Mouse (Mus musculus): ENCODE data around the gene Nos1. TPM values are rescaled to one million over a fixed set of nuclear protein-coding genes. Genes with fewer than 3 reads are reported as not detected.
A peak's percentile ranks its signal among the peaks of the same experiment; 100 is the strongest.

The Nos1 gene
- total and polyA plus RNA-seq, 2 experiments from 2014 or later = 0.05 to 0.53 TPM

DNA sequence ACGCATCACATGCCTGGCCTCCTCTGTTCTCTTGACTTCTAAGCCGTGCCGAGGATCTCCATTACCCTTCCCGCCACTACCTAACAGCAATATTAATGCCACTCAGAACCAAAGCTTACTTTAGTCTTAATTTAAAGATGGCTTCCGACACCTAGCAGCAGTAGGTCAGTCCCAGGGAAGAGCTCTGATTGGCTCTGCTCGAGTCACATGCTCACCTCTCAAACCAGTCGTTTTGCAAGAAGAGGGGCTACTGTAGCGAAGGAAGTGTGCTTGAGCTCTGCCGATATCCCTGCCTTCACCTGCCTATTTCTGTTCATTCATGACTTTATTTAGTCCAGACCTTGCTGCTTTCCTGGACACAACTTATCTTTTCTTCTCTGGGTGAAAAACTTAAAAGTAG, 43.0 kb downstream of the Nos1 start:
- Histone ChIP-seq H3K27me3 (ENCODE audit: control insufficient read depth, insufficient read depth, low read length) (no peaks in the 10 kb centered on the region), H3K27ac (ENCODE audit: low read depth) (no peak overlapping the region), H3K36me3 (replicated peaks; ENCODE audit: control insufficient read depth, insufficient read depth, low read length) (no peaks in the 10 kb centered on the region), H3K9me3 (replicated peaks; ENCODE audit: control insufficient read depth, low read length) (no peaks in the 10 kb centered on the region), H3K4me2 (ENCODE audit: low read depth, low read length) (no peak overlapping the region), H3K4me1 (ENCODE audit: control insufficient read depth, insufficient read depth) (no peaks in the 10 kb centered on the region), H3K9ac (replicated peaks; ENCODE audit: low read depth, low read length) (no peak overlapping the region), H3K4me3 (ENCODE audit: low read depth, low read length) (no peak overlapping the region)
- TF ChIP-seq EP300 (IDR thresholded peaks at IDR 0.05; ENCODE audit: low read depth) (no peak), CTCF (IDR thresholded peaks at IDR 0.05; ENCODE audit: low read depth) (no peak)
- DNase-seq (ENCODE audit: low spot score) (no peak), ATAC-seq (ENCODE audit: insufficient read depth, low read depth) (no peak)
- WGBS = 82% methylated on average over 9 of the region's 9 CpGs

DNA sequence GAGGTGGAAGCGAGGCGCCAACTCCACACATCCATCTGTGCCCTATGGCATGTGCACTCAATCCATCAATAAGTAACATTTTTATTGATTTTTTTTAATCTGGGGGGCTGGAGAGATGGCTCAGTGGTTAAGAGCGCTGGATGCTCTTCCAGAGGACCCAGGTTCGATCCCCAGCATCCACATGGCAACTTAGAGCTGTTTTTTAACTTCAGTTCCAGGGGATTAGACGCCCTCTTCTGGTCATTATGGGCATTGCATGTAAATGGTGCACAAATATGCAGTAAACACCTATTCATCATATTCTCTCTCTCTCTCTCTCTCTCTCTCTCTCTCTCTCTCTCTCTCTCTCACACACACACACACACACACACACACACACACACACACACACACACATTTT, 43.7 kb downstream of the Nos1 start:
- Histone ChIP-seq H3K27ac (ENCODE audit: low read depth) (no peak overlapping the region), H3K4me1 (ENCODE audit: control insufficient read depth, insufficient read depth) (no peaks in the 10 kb centered on the region), H3K9me3 (replicated peaks; ENCODE audit: control insufficient read depth, low read length) (no peaks in the 10 kb centered on the region), H3K36me3 (replicated peaks; ENCODE audit: control insufficient read depth, insufficient read depth, low read length) (no peaks in the 10 kb centered on the region), H3K9ac (replicated peaks; ENCODE audit: low read depth, low read length) (no peak overlapping the region), H3K4me3 (ENCODE audit: low read depth, low read length) (no peak overlapping the region), H3K4me2 (ENCODE audit: low read depth, low read length) (no peak overlapping the region), H3K27me3 (ENCODE audit: control insufficient read depth, insufficient read depth, low read length) (no peaks in the 10 kb centered on the region)
- no peak for ATAC-seq (ENCODE audit: insufficient read depth, low read depth)
- no peak for DNase-seq (ENCODE audit: low spot score)
- 73% methylated on average over 5 of the region's 5 CpGs for WGBS
- TF ChIP-seq CTCF (IDR thresholded peaks at IDR 0.05; ENCODE audit: low read depth) (0 out of 2 replicates have a peak, but pooled peaks have one; percentile 25), EP300 (IDR thresholded peaks at IDR 0.05; ENCODE audit: low read depth) (no peak)

DNA sequence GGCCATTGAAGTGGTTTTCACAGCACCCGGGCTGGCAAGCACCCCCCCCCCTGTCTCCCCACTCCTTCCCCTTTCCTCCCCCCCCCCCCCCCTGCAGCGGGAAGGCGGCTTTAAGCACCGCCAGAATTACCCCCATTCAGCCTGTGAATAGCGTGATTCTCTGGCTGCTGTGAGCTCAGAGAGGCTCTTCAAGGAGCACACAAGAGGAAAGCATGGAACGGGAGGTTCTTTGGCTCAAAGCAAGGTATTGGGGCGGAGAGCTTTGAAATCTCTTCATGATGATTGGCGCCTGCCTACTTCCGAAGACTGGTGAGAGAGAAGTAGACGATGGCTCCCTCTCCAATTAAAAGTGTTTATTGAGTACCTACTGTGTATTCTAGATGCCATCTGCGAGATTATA, 44.5 kb downstream of the Nos1 start:
- Histone ChIP-seq H3K4me1 (ENCODE audit: control insufficient read depth, insufficient read depth) (no peaks in the 10 kb centered on the region), H3K36me3 (replicated peaks; ENCODE audit: control insufficient read depth, insufficient read depth, low read length) (no peaks in the 10 kb centered on the region), H3K4me3 (ENCODE audit: low read depth, low read length) (no peak overlapping the region), H3K9me3 (replicated peaks; ENCODE audit: control insufficient read depth, low read length) (no peaks in the 10 kb centered on the region), H3K27me3 (ENCODE audit: control insufficient read depth, insufficient read depth, low read length) (no peaks in the 10 kb centered on the region), H3K4me2 (ENCODE audit: low read depth, low read length) (no peak overlapping the region), H3K27ac (ENCODE audit: low read depth) (no peak overlapping the region), H3K9ac (replicated peaks; ENCODE audit: low read depth, low read length) (no peak overlapping the region)
- TF ChIP-seq CTCF (IDR thresholded peaks at IDR 0.05; ENCODE audit: low read depth) (no peak), EP300 (IDR thresholded peaks at IDR 0.05; ENCODE audit: low read depth) (no peak)
- WGBS = 75% methylated on average over 11 of the region's 11 CpGs
- DNase-seq (ENCODE audit: low spot score) = no peak
- ATAC-seq (ENCODE audit: insufficient read depth, low read depth) = no peak

DNA sequence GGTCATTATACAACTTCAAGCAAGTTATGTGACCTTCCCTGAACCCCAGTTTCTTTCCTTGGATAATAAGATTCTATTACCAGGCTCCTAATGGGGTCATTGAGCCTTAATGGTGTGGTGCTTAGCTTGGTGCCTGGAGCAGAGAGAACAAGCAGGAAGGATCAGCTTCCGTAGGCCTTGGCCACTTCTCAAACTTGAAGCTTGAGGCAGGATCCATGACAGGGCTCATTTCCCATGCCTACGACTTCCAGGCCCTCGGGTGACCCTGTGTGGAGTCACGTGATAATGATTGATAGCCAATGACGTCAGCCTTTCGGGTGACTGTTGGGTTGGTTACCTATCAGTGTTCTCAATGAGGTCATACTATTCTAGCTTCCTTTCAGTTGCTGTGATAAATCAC, 46.5 kb downstream of the Nos1 start:
- H3K27me3 ChIP-seq (ENCODE audit: control insufficient read depth, insufficient read depth, low read length) = no peaks in the 10 kb centered on the region
- no peak overlapping the region for H3K9ac ChIP-seq (replicated peaks; ENCODE audit: low read depth, low read length)
- WGBS = 64% methylated on average over 6 of the region's 6 CpGs
- no peak overlapping the region for H3K27ac ChIP-seq (ENCODE audit: low read depth)
- no peak for ATAC-seq (ENCODE audit: insufficient read depth, low read depth)
- H3K4me2 ChIP-seq (ENCODE audit: low read depth, low read length) = no peak overlapping the region
- no peak overlapping the region for H3K4me3 ChIP-seq (ENCODE audit: low read depth, low read length)
- H3K4me1 ChIP-seq (ENCODE audit: control insufficient read depth, insufficient read depth) = no peaks in the 10 kb centered on the region
- no peak for DNase-seq (ENCODE audit: low spot score)
- H3K36me3 ChIP-seq (replicated peaks; ENCODE audit: control insufficient read depth, insufficient read depth, low read length) = no peaks in the 10 kb centered on the region
- no peak for TF ChIP-seq EP300 (IDR thresholded peaks at IDR 0.05; ENCODE audit: low read depth)
- TF ChIP-seq CTCF (IDR thresholded peaks at IDR 0.05; ENCODE audit: low read depth) = no peak
- no peaks in the 10 kb centered on the region for H3K9me3 ChIP-seq (replicated peaks; ENCODE audit: control insufficient read depth, low read length)

DNA sequence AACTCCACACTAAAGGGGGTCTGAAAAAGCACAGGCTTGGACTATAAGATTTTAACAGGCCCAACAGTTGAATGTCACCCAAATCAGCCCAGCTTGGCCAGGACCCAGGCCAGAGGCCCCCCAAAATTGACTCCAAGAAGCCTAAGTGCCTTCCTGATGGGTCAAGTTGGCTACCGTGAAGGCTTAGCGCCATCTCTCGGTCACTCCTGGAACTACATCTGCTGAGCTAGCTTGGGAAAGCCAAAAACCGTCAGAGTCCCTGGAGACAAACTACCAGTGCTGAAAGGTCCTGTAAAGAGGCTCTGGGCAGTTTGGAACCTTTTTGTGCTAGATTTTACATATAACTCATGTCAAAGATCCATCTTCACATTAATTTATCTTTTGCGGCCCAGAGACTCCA, 56.1 kb downstream of the Nos1 start:
- Histone ChIP-seq H3K4me1 (ENCODE audit: control insufficient read depth, insufficient read depth) (no peaks in the 10 kb centered on the region), H3K27me3 (ENCODE audit: control insufficient read depth, insufficient read depth, low read length) (peaks cover 32% of the 10 kb centered on the region), H3K36me3 (replicated peaks; ENCODE audit: control insufficient read depth, insufficient read depth, low read length) (no peaks in the 10 kb centered on the region), H3K4me3 (ENCODE audit: low read depth, low read length) (no peak overlapping the region), H3K9me3 (replicated peaks; ENCODE audit: control insufficient read depth, low read length) (0 out of 2 replicates have a peak, but pooled peaks cover 3% of the 10 kb centered on the region), H3K9ac (replicated peaks; ENCODE audit: low read depth, low read length) (no peak overlapping the region), H3K27ac (ENCODE audit: low read depth) (no peak overlapping the region), H3K4me2 (ENCODE audit: low read depth, low read length) (no peak overlapping the region)
- ATAC-seq (ENCODE audit: insufficient read depth, low read depth) (no peak), DNase-seq (ENCODE audit: low spot score) (no peak)
- no peak for TF ChIP-seq EP300 (IDR thresholded peaks at IDR 0.05; ENCODE audit: low read depth)
- TF ChIP-seq CTCF (IDR thresholded peaks at IDR 0.05; ENCODE audit: low read depth) = peak; percentile 89
- WGBS = 8% methylated on average over 5 of the region's 5 CpGs

DNA sequence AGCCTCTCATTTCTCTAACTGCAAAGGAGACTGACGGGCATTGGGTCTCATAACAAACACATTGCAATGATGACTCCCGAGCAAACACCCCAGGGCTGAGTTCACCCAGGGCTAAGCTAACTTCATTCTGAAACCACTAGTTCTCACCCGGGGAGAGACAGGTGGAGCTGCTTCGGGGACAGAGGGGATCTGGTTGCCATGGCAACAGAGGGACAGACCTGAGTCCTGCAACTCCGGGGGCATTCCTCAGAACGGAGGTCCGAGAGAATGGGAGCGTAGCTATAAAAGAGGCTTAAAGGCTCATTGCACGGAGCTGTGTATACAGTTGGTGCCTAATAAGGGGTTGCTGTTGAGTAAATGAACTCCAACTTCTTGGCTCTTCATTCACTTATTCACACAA, 56.9 kb downstream of the Nos1 start:
- Histone ChIP-seq H3K4me3 (ENCODE audit: low read depth, low read length) (no peak overlapping the region), H3K27me3 (ENCODE audit: control insufficient read depth, insufficient read depth, low read length) (peaks cover 40% of the 10 kb centered on the region), H3K9ac (replicated peaks; ENCODE audit: low read depth, low read length) (no peak overlapping the region), H3K9me3 (replicated peaks; ENCODE audit: control insufficient read depth, low read length) (0 out of 2 replicates have a peak, but pooled peaks cover 3% of the 10 kb centered on the region), H3K4me1 (ENCODE audit: control insufficient read depth, insufficient read depth) (no peaks in the 10 kb centered on the region), H3K27ac (ENCODE audit: low read depth) (no peak overlapping the region), H3K36me3 (replicated peaks; ENCODE audit: control insufficient read depth, insufficient read depth, low read length) (no peaks in the 10 kb centered on the region), H3K4me2 (ENCODE audit: low read depth, low read length) (no peak overlapping the region)
- no peak for TF ChIP-seq EP300 (IDR thresholded peaks at IDR 0.05; ENCODE audit: low read depth)
- no peak for TF ChIP-seq CTCF (IDR thresholded peaks at IDR 0.05; ENCODE audit: low read depth)
- DNase-seq (ENCODE audit: low spot score) (no peak), ATAC-seq (ENCODE audit: insufficient read depth, low read depth) (no peak)
- 43% methylated on average over 9 of the region's 9 CpGs for WGBS

All from heart, postnatal 0 days (tissue).